Mouse (Mus musculus) myocyte (in vitro differentiated cells): ENCODE data around the gene Adamtsl3. TPM values are rescaled to one million over a fixed set of nuclear protein-coding genes. Genes with fewer than 3 reads are reported as not detected.

ENCODE experiments used
- H3K27me3 ChIP-seq: one replicate; pipeline ENCODE4 v1.6.1; 2011; ENCODE audit not compliant: control insufficient read depth, insufficient read depth, insufficient read length
- H3K36me3 ChIP-seq: one replicate; pipeline ENCODE4 v1.6.1; 2011; ENCODE audit not compliant: control insufficient read depth, insufficient read depth
- H3K4me2 ChIP-seq: one replicate; pipeline ENCODE4 v1.6.1; 2011; ENCODE audit warnings: low read depth, control low read depth
- H3K4me3 ChIP-seq: one replicate; pipeline ENCODE4 v1.5.1; 2011; ENCODE audit warnings: mild to moderate bottlenecking, control low read depth, moderate library complexity
- H3K79me2 ChIP-seq: one replicate; pipeline ENCODE4 v1.6.1; 2011; ENCODE audit not compliant: control insufficient read depth, insufficient read depth
- H3ac ChIP-seq: one replicate; pipeline ENCODE4 v1.6.1; 2011; ENCODE audit not compliant: control insufficient read depth, insufficient read length
- CEBPB ChIP-seq: IDR thresholded peaks from 2 replicates; pipeline ENCODE4 v1.6.1; 2011; ENCODE audit warnings: mild to moderate bottlenecking, moderate library complexity; ENCODE audit not compliant: poor library complexity, insufficient read depth, severe bottlenecking
- E2F4 ChIP-seq: IDR thresholded peaks from one replicate; pipeline ENCODE4 v1.6.1; 2011; ENCODE audit warnings: mild to moderate bottlenecking, control low read depth, moderate library complexity; ENCODE audit not compliant: insufficient read depth
- MAX ChIP-seq: IDR thresholded peaks from one replicate; pipeline ENCODE4 v1.6.1; 2011; ENCODE audit warnings: low read depth, mild to moderate bottlenecking, control low read depth
- MYOD1 ChIP-seq, 3 experiments: IDR thresholded peaks; one replicate each; pipeline ENCODE4 v1.6.1; 2011; ENCODE audit warnings: control low read depth in 2 of 3, low read depth in 2 of 3, mild to moderate bottlenecking in 2 of 3, moderate library complexity in 1 of 3; ENCODE audit not compliant: insufficient read length in 2 of 3, control insufficient read depth in 1 of 3
- MYOG ChIP-seq, 3 experiments: IDR thresholded peaks; one replicate each; pipeline ENCODE4 v1.6.1; 2011; ENCODE audit warnings: control low read depth in 2 of 3, low read depth in 2 of 3, mild to moderate bottlenecking in 2 of 3; ENCODE audit not compliant: insufficient read length in 2 of 3, control insufficient read depth in 1 of 3, insufficient read depth in 1 of 3
- POLR2A ChIP-seq: IDR thresholded peaks from one replicate; pipeline ENCODE4 v1.6.1; 2011; ENCODE audit warnings: low read depth, mild to moderate bottlenecking, control low read depth, moderate library complexity; ENCODE audit not compliant: insufficient read length
- POLR2AphosphoS2 ChIP-seq: IDR thresholded peaks from one replicate; pipeline ENCODE4 v1.6.1; 2011; ENCODE audit warnings: low read depth, control low read depth; ENCODE audit not compliant: insufficient read length
- REST ChIP-seq: IDR thresholded peaks from one replicate; pipeline ENCODE4 v1.6.1; 2011; ENCODE audit warnings: mild to moderate bottlenecking, control low read depth, moderate library complexity; ENCODE audit not compliant: insufficient read depth, insufficient read length
- SRF ChIP-seq: IDR thresholded peaks from one replicate; pipeline ENCODE4 v1.6.1; 2011; ENCODE audit warnings: low read depth; ENCODE audit not compliant: control insufficient read depth, insufficient read length
- TCF12 ChIP-seq: IDR thresholded peaks from one replicate; pipeline ENCODE4 v1.6.1; 2011; ENCODE audit warnings: mild to moderate bottlenecking, control low read depth; ENCODE audit not compliant: poor library complexity, insufficient read depth, severe bottlenecking
- TCF3 ChIP-seq: IDR thresholded peaks from one replicate; pipeline ENCODE4 v1.6.1; 2011; ENCODE audit warnings: low read depth, control low read depth; ENCODE audit not compliant: insufficient read length
- USF1 ChIP-seq: IDR thresholded peaks from one replicate; pipeline ENCODE4 v1.6.1; 2011; ENCODE audit warnings: low read depth, mild to moderate bottlenecking, control low read depth, moderate library complexity
- polyA plus RNA-seq: library from polyadenylated mRNA; unstranded; fragments of >200 nt; fragmentation: generic; extraction: Trizol; gene quantifications from one replicate; pipeline ENCODE4 v1.2.1, GENCODE M21; 2012; ENCODE audit warnings: missing spikeins

The Adamtsl3 gene
- polyA plus RNA-seq, 1 experiment = 4.4 TPM

- H3K36me3 ChIP-seq = peaks cover 8% of the 10 kb centered on the region
- peak within 1 kb of the TSS; percentile 65 for H3K4me3 ChIP-seq
- peaks cover 19% of the 10 kb centered on the region for H3K79me2 ChIP-seq
- H3ac ChIP-seq = peak within 1 kb of the TSS; percentile 22
- peak within 1 kb of the TSS; percentile 78 for H3K4me2 ChIP-seq
- TF ChIP-seq MYOG (IDR thresholded peaks at IDR 0.05; ENCODE audit: control insufficient read depth in 1 of 3, insufficient read depth in 1 of 3, insufficient read length in 2 of 3, low read depth in 2 of 3) = peak in 1 of 3 experiments; percentile 6
- TF ChIP-seq TCF3 = no peak
- peak; percentile 62 for TF ChIP-seq POLR2A
- TF ChIP-seq MAX = no peak
- no peaks in the 10 kb centered on the region for H3K27me3 ChIP-seq
Observed at GRCm38 (mm10) chr7:82648353-82649080, 313.0 kb downstream of the Adamtsl3 start, which contains the start of the genes Saxo2 and Efl1. Gene Saxo2, minus strand, starts transcription at chr7:82648528. Gene Efl1, plus strand, starts transcription at chr7:82648614.

GRCm38 (mm10) chr7:82649081-82649445, 313.6 kb downstream of the Adamtsl3 start:
- H3K4me2 ChIP-seq = peak overlapping the region; percentile 78
- H3K4me3 ChIP-seq = peak overlapping the region; percentile 65
- H3K36me3 ChIP-seq = peaks cover 8% of the 10 kb centered on the region
- H3K79me2 ChIP-seq = peaks cover 19% of the 10 kb centered on the region
- H3K27me3 ChIP-seq = no peaks in the 10 kb centered on the region
- no peak for TF ChIP-seq CEBPB
- TF ChIP-seq MYOD1 (IDR thresholded peaks at IDR 0.05; ENCODE audit: control insufficient read depth in 1 of 3, insufficient read length in 2 of 3, low read depth in 2 of 3) = no peak
- no peak for TF ChIP-seq E2F4
- no peak for TF ChIP-seq SRF
- TF ChIP-seq POLR2A = no peak
- no peak for TF ChIP-seq MAX
- no peak for TF ChIP-seq MYOG (IDR thresholded peaks at IDR 0.05; ENCODE audit: control insufficient read depth in 1 of 3, insufficient read depth in 1 of 3, insufficient read length in 2 of 3, low read depth in 2 of 3)
- no peak for TF ChIP-seq TCF3
- no peak for TF ChIP-seq POLR2AphosphoS2
- TF ChIP-seq TCF12 = no peak
- TF ChIP-seq REST = no peak
- TF ChIP-seq USF1 = no peak
- peak overlapping the region; percentile 22 for H3ac ChIP-seq

Other genes with a start within 250 kb of the Adamtsl3 start
- 1.1 TPM for gene Sh3gl3, start 161.9 kb upstream of the Adamtsl3 start, polyA plus RNA-seq